Mouse (Mus musculus) heart, adult 2 months (tissue): ENCODE results near the gene Akr1d1. TPM values are rescaled to one million over a fixed set of nuclear protein-coding genes. Genes with fewer than 3 reads are reported as not detected.

Experiments used
- DNase-seq, 2 experiments: peaks; one replicate each; pipeline ENCODE4 v3.0.0; 2021
- H3K27ac ChIP-seq: fragments of 200-600 bp; 2 replicates; pipeline ENCODE4 v1.8.1; 2022
- H3K27me3 ChIP-seq: fragments of 200-500 bp; 2 replicates; pipeline ENCODE4 v1.6.1; 2012; ENCODE audit warnings: mild to moderate bottlenecking, low read length, inconsistent platforms, mixed read lengths; ENCODE audit not compliant: control insufficient read depth, insufficient read depth
- H3K36me3 ChIP-seq: fragments of 200-500 bp; 2 replicates; pipeline ENCODE4 v1.6.1; 2012; ENCODE audit warnings: low read length, inconsistent platforms; ENCODE audit not compliant: control insufficient read depth, insufficient read depth
- H3K4me1 ChIP-seq: fragments of 200-500 bp; 2 replicates; pipeline ENCODE4 v1.6.1; 2011; ENCODE audit warnings: low read length; ENCODE audit not compliant: control insufficient read depth, insufficient read depth
- H3K4me3 ChIP-seq: fragments of 200-600 bp; 2 replicates; pipeline ENCODE4 v1.8.1; 2022
- H3K79me2 ChIP-seq: fragments of 200-500 bp; replicated peaks from 2 replicates; pipeline ENCODE4 v1.6.1; 2012; ENCODE audit warnings: mild to moderate bottlenecking, inconsistent platforms, low read length, moderate library complexity, mixed read lengths; ENCODE audit not compliant: control insufficient read depth, insufficient read depth
- H3K9ac ChIP-seq: fragments of 200-500 bp; 2 replicates; pipeline ENCODE4 v1.6.1; 2012; ENCODE audit warnings: low read depth, mild to moderate bottlenecking, control low read depth, inconsistent platforms, low read length, mixed read lengths
- CTCF ChIP-seq: fragments of 200-600 bp; IDR thresholded peaks from 2 replicates; pipeline ENCODE4 v1.8.1; 2022; ENCODE audit warnings: antibody characterized with exemption, mild to moderate bottlenecking, moderate library complexity
- EP300 ChIP-seq: fragments of 200-500 bp; IDR thresholded peaks from 2 replicates; pipeline ENCODE4 v1.6.1; 2011; ENCODE audit warnings: low read depth, low read length, control low read depth; ENCODE audit not compliant: insufficient read depth
- POLR2A ChIP-seq: fragments of 200-500 bp; IDR thresholded peaks from 2 replicates; pipeline ENCODE4 v1.6.1; 2011; ENCODE audit warnings: mild to moderate bottlenecking, low read depth, low read length, control low read depth; ENCODE audit not compliant: insufficient read depth
- WGBS: fragments of 180-500 bp; shearing (Covaris S2); methylation state at CpG from one replicate; pipeline ENCODE4 v1.1.7; 2018; 5-methylcytosine and 5-hydroxymethylcytosine counted together
- intact Hi-C: fragments of 180-260 bp; cut with DNase I; formaldehyde crosslinking; loops from one replicate; pipeline ENCODE4 v1.15.1; 2025
- long read RNA-seq: library from polyadenylated mRNA; stranded (forward); transcript quantifications from one replicate; pipeline ENCODE4 v2.0.0, GENCODE M21; 2021
- polyA plus RNA-seq: library from polyadenylated mRNA; depleted of rRNA; stranded (reverse); fragments of >200 nt; gene quantifications from 2 replicates; pipeline ENCODE4 v1.2.3, GENCODE M21; 2012; rRNA removed
- total RNA-seq, 2 experiments: library from RNA; stranded (reverse); gene quantifications; 2 replicates each; pipeline ENCODE4 v1.2.3; 2021

Gene Akr1d1
- total RNA-seq (not detected), polyA plus RNA-seq (0.06 TPM in 1 of 2 replicates, not detected in the other)
- long read RNA-seq: 0 reads

DNA sequence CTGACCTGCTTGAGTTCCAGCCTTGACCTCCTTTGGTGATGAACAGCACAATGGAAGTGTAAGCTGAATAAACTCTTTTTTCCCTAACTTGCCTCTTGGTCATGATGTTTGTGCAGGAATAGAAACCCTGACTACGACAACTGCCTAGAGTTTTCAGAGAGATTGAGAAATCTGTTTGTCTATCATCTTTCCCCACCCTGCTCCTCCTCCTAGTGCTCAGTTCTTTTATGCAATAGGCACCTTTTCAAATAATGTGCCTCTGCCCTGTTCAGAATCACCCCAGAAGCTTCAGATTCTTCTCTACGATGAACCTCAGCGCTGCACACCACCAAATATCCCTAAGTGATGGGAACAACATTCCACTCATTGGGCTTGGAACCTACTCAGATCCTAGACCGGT lies at the start of gene Akr1d1:
Gene Akr1d1, plus strand, starts transcription at position 234 of the 400 bp plus-strand sequence.
- 96% methylated on average over 4 of the region's 4 CpGs for WGBS
- no peaks in the 10 kb centered on the region for H3K36me3 ChIP-seq
- no peaks in the 10 kb centered on the region for H3K79me2 ChIP-seq
- no peaks in the 10 kb centered on the region for H3K27me3 ChIP-seq
- no peak for TF ChIP-seq EP300
- no peak for TF ChIP-seq CTCF
- no peak for TF ChIP-seq POLR2A
- H3K27ac ChIP-seq: no peak within 1 kb of the TSS
- H3K4me1 ChIP-seq: no peaks in the 10 kb centered on the region
- no peak within 1 kb of the TSS for H3K4me3 ChIP-seq
- intact Hi-C loops: no loop called here
- no peak for DNase-seq
- no peak within 1 kb of the TSS for H3K9ac ChIP-seq

DNA sequence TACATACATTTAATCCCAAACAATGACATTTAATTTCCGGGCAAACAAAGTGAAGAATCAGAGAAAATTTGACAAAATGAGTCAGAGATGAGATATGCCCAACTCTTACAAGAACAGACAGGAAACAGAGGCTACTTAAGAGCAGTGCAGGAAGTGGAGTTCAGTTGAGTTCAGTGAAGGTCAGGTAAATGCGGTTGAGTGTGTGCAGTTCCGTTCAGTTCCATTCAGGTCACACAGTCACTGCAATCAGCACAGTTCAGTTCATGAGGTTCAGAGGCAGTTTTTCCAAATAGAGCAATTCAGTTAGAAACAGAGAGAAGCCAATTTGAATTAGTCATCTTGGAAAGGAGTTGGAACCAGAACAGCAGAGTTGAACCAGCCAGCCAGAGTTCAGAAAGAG lies 48.8 kb upstream of the Akr1d1 start:
- H3K79me2 ChIP-seq: no peaks in the 10 kb centered on the region
- DNase-seq: no peak
- no peak overlapping the region for H3K9ac ChIP-seq
- no peak overlapping the region for H3K27ac ChIP-seq
- 47% methylated on average over 3 of the region's 3 CpGs for WGBS
- no peaks in the 10 kb centered on the region for H3K36me3 ChIP-seq
- intact Hi-C loops: no loop called here
- H3K27me3 ChIP-seq: no peaks in the 10 kb centered on the region
- no peak overlapping the region for H3K4me3 ChIP-seq
- no peak for TF ChIP-seq POLR2A
- TF ChIP-seq EP300: no peak
- TF ChIP-seq CTCF: no peak
- H3K4me1 ChIP-seq: no peaks in the 10 kb centered on the region

DNA sequence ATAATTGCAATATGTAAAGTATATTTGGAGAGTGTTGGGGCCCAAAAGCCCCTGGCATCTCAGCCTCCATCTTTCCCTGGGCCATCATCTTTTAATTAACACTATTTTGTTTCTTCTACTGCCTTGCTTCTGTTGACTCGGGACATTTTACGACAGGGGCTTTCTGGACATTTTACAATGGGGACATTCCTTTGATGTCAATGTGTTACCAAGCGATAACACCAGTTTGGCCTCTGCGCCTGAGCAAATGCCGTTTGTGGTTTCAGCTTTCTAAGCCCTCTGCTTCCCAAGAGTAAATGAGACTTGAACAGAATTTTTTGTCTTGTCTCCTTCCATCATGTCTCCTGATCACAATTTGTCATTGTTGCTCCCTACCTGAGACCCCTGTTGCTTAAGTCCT lies 46.7 kb upstream of the Akr1d1 start:
- Histone ChIP-seq H3K4me1 (no peaks in the 10 kb centered on the region), H3K4me3 (no peak overlapping the region), H3K9ac (no peak overlapping the region), H3K27me3 (no peaks in the 10 kb centered on the region), H3K36me3 (no peaks in the 10 kb centered on the region), H3K79me2 (no peaks in the 10 kb centered on the region), H3K27ac (no peak overlapping the region)
- TF ChIP-seq EP300 (no peak), POLR2A (no peak)
- 63% methylated on average over 5 of the region's 5 CpGs for WGBS
- DNase-seq: no peak
- intact Hi-C loops: no loop called here

DNA sequence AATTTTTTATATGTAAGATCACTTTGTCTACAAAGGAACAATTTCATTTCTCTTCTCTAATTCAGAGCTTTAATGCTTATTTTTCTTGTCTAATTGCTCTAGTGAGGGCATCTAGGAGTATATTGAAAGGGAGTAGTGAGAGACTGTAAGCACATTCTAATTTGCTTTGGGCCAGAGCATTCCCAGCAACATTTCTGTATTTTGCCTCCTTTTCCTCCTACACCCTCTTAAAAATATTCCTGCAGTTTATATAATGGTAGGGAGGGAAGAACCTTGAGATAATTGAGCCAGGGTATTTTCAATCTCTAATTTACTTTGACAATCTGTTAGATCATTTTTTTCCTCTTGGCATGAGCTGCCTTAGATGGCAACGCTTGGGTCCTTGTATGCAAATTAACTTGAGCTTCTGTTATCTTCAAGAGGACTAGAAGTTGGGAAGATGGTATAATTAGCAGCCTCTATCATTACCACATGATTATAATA lies 45.3 kb upstream of the Akr1d1 start:
- Histone ChIP-seq H3K27me3 (no peaks in the 10 kb centered on the region), H3K27ac (no peak overlapping the region), H3K4me1 (no peaks in the 10 kb centered on the region), H3K79me2 (no peaks in the 10 kb centered on the region), H3K4me3 (no peak overlapping the region), H3K9ac (no peak overlapping the region), H3K36me3 (no peaks in the 10 kb centered on the region)
- no peak for TF ChIP-seq CTCF
- TF ChIP-seq POLR2A: no peak
- no peak for TF ChIP-seq EP300
- no peak for DNase-seq
- 59% methylated on average over 1 of the region's 1 CpGs for WGBS
- intact Hi-C loops: no loop called here

DNA sequence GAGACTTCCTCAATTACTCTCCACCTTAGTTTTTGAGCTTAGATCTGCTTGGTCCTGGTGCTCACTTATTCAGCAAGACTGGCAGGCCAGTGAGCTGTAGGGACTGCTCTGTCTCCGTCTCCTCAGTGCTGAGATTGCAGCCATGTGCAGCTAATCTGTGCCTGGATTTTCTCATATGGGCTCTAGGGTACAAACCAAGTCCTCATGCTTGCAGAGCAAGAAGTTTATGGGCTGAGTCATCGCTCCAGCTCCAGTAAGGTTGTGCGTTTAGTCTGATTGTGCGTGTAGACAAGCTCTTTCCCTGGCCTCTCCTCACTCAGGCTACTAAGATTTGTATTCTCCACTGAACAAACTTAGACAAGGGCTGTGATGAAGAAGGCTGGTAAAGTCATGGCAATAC lies 43.5 kb upstream of the Akr1d1 start:
- Histone ChIP-seq H3K27me3 (no peaks in the 10 kb centered on the region), H3K4me3 (no peak overlapping the region), H3K79me2 (no peaks in the 10 kb centered on the region), H3K4me1 (no peaks in the 10 kb centered on the region), H3K36me3 (no peaks in the 10 kb centered on the region), H3K9ac (no peak overlapping the region), H3K27ac (no peak overlapping the region)
- intact Hi-C loops: no loop called here
- no peak for DNase-seq
- 58% methylated on average over 4 of the region's 4 CpGs for WGBS
- TF ChIP-seq CTCF (no peak), EP300 (no peak), POLR2A (no peak)

DNA sequence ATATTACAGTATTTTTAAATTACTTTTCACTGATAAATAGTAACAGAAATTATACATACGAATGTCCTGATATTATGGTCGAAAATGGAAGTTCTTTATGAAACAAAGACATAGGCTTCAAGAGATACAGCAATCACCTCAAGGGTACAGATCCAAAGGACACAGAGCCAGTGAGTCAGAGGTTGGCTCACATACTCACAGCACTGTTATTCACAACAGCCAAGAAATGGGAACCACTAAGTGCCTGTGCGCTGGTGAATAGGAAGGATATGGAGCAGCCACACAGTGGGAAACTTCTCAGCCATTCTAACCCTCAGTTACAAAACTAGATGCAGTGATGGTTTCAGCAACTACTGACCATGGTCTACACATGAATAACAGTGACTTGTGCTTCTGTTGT lies 37.7 kb upstream of the Akr1d1 start:
- DNase-seq: no peak
- no peaks in the 10 kb centered on the region for H3K36me3 ChIP-seq
- no peak for TF ChIP-seq POLR2A
- TF ChIP-seq CTCF: no peak
- no peak for TF ChIP-seq EP300
- no peaks in the 10 kb centered on the region for H3K79me2 ChIP-seq
- H3K4me1 ChIP-seq: no peaks in the 10 kb centered on the region
- no peak overlapping the region for H3K9ac ChIP-seq
- no peak overlapping the region for H3K27ac ChIP-seq
- intact Hi-C loops: no loop called here
- no peak overlapping the region for H3K4me3 ChIP-seq
- WGBS: 88% methylated on average over 3 of the region's 3 CpGs
- no peaks in the 10 kb centered on the region for H3K27me3 ChIP-seq

DNA sequence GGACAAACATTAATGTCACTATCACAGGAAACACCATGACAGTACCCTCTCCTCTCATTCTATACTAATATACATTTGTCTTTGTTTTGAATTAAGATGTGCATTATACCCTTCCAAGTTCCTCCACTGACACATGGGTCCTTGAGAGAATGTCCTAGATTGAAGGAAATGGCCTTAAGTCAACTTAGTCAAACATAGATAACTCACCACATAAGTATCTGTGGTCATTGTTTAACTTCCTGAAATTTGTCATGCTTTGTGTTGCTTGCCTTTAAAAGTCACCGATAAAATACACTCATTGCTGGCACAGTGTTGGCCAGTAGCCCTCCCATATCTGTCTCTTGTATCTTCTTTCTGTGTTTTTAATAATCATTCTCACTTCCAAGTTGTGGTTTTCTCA lies 35.0 kb upstream of the Akr1d1 start:
- Histone ChIP-seq H3K27ac (no peak overlapping the region), H3K27me3 (no peaks in the 10 kb centered on the region), H3K4me3 (no peak overlapping the region), H3K4me1 (no peaks in the 10 kb centered on the region), H3K79me2 (no peaks in the 10 kb centered on the region), H3K36me3 (no peaks in the 10 kb centered on the region), H3K9ac (no peak overlapping the region)
- intact Hi-C loops: no loop called here
- TF ChIP-seq POLR2A: no peak
- no peak for TF ChIP-seq EP300
- TF ChIP-seq CTCF: no peak
- WGBS: 21% methylated on average over 1 of the region's 1 CpGs
- no peak for DNase-seq
